Mouse (Mus musculus) CH12.LX (cell line): ENCODE results near the gene Ctnna3. TPM values are rescaled to one million over a fixed set of nuclear protein-coding genes. Genes with fewer than 3 reads are reported as not detected.

Experiments used
- DNase-seq: peaks from one replicate; pipeline ENCODE4 v3.0.0-alpha.2; 2013; ENCODE audit errors: extremely low read depth
- H3K27ac ChIP-seq: 2 replicates; pipeline ENCODE4 v1.5.1; 2012; ENCODE audit warnings: low read depth, mild to moderate bottlenecking, control low read depth, moderate library complexity; ENCODE audit not compliant: insufficient read depth
- H3K27me3 ChIP-seq: replicated peaks from 2 replicates; pipeline ENCODE3; 2012; ENCODE audit warnings: inconsistent platforms
- H3K36me3 ChIP-seq, 2 experiments: replicated peaks in 1 of 2; 2 replicates each; pipeline versions ENCODE3 to v1.6.1; 2012; ENCODE audit warnings: inconsistent platforms in 1 of 2, low read length in 1 of 2, mild to moderate bottlenecking in 1 of 2, mixed read lengths in 1 of 2, moderate library complexity in 1 of 2; ENCODE audit not compliant: control insufficient read depth in 1 of 2, insufficient read depth in 1 of 2
- H3K4me1 ChIP-seq, 2 experiments: 2 replicates each; pipeline ENCODE4 v1.6.1; 2012; ENCODE audit warnings: inconsistent platforms in 1 of 2, moderate library complexity in 1 of 2; ENCODE audit not compliant: insufficient read depth in 2 of 2, control insufficient read depth in 1 of 2
- H3K4me2 ChIP-seq: 2 replicates; pipeline ENCODE4 v1.6.1; 2012; ENCODE audit warnings: low read depth, mild to moderate bottlenecking, control low read depth; ENCODE audit not compliant: poor library complexity, insufficient read depth, severe bottlenecking
- H3K4me3 ChIP-seq, 3 experiments: fragments of 150-350 bp in 1 of 3; sonication (generic) in 1 of 3; replicated peaks in 1 of 3; 2 replicates each; pipeline versions ENCODE3 to v1.5.1; 2011 to 2012; ENCODE audit warnings: low read depth in 2 of 3, low read length in 2 of 3, mild to moderate bottlenecking in 2 of 3, moderate library complexity in 2 of 3, control low read depth in 1 of 3, improper control_type of control experiment in 1 of 3, inconsistent platforms in 1 of 3, mixed read lengths in 1 of 3; ENCODE audit not compliant: poor library complexity in 1 of 3
- H3K79me2 ChIP-seq: replicated peaks from 2 replicates; pipeline ENCODE4 v1.6.1; 2012; ENCODE audit warnings: mild to moderate bottlenecking, moderate library complexity; ENCODE audit not compliant: control insufficient read depth, poor library complexity, insufficient read depth, severe bottlenecking; ENCODE audit errors: extremely low read depth
- H3K9ac ChIP-seq: 2 replicates; pipeline ENCODE4 v1.6.1; 2012; ENCODE audit warnings: low read depth, mild to moderate bottlenecking, control low read depth, moderate library complexity; ENCODE audit not compliant: insufficient read depth
- H3K9me3 ChIP-seq: replicated peaks from 2 replicates; pipeline ENCODE3; 2012; ENCODE audit warnings: low read length, inconsistent platforms, mixed read lengths
- BHLHE40 ChIP-seq: IDR thresholded peaks from 2 replicates; pipeline ENCODE4 v1.6.1; 2011; ENCODE audit warnings: mild to moderate bottlenecking, low read depth, low read length, improper control_type of control experiment
- CTCF ChIP-seq, 2 experiments: IDR thresholded peaks in 1 of 2; conservative IDR thresholded peaks in 1 of 2; 2 replicates each; pipeline ENCODE4 v1.5.1; 2011 to 2012; ENCODE audit warnings: low read depth in 2 of 2, low read length in 2 of 2, improper control_type of control experiment in 1 of 2, inconsistent platforms in 1 of 2, mild to moderate bottlenecking in 1 of 2, moderate library complexity in 1 of 2
- E2F4 ChIP-seq: IDR thresholded peaks from 2 replicates; pipeline ENCODE4 v1.6.1; 2011; ENCODE audit warnings: low read depth, low read length, improper control_type of control experiment; ENCODE audit not compliant: insufficient replicate concordance
- ELF1 ChIP-seq: IDR thresholded peaks from 2 replicates; pipeline ENCODE4 v1.6.1; 2014; ENCODE audit warnings: low read depth, mild to moderate bottlenecking, inconsistent platforms, low read length, improper control_type of control experiment
- EP300 ChIP-seq: IDR thresholded peaks from 2 replicates; pipeline ENCODE4 v1.6.1; 2011; ENCODE audit warnings: low read length, improper control_type of control experiment
- HCFC1 ChIP-seq: IDR thresholded peaks from 2 replicates; pipeline ENCODE4 v1.6.1; 2012; ENCODE audit warnings: low read depth, mild to moderate bottlenecking, inconsistent platforms, low read length, improper control_type of control experiment
- IRF4 ChIP-seq: IDR thresholded peaks from 2 replicates; pipeline ENCODE4 v1.6.1; 2014; ENCODE audit warnings: low read depth, mild to moderate bottlenecking, inconsistent platforms, low read length, improper control_type of control experiment
- JUND ChIP-seq: conservative IDR thresholded peaks from 2 replicates; pipeline ENCODE4 v1.6.1; 2011; ENCODE audit warnings: low read depth, low read length, improper control_type of control experiment
- MAX ChIP-seq: IDR thresholded peaks from 2 replicates; pipeline ENCODE4 v1.6.1; 2011; ENCODE audit warnings: low read length, improper control_type of control experiment
- MEF2A ChIP-seq: IDR thresholded peaks from 2 replicates; pipeline ENCODE4 v1.6.1; 2014; ENCODE audit warnings: low read depth, mild to moderate bottlenecking, inconsistent platforms, low read length, improper control_type of control experiment, borderline replicate concordance
- MXI1 ChIP-seq: IDR thresholded peaks from 2 replicates; pipeline ENCODE4 v1.6.1; 2011; ENCODE audit warnings: mild to moderate bottlenecking, low read depth, low read length, improper control_type of control experiment
- MYC ChIP-seq: IDR thresholded peaks from 2 replicates; pipeline ENCODE4 v1.6.1; 2011; ENCODE audit warnings: low read depth, mild to moderate bottlenecking, improper control_type of control experiment, low read length
- NRF1 ChIP-seq: IDR thresholded peaks from 2 replicates; pipeline ENCODE4 v1.6.1; 2014; ENCODE audit warnings: low read depth, mild to moderate bottlenecking, inconsistent platforms, low read length, improper control_type of control experiment, moderate library complexity
- PAX5 ChIP-seq: IDR thresholded peaks from 2 replicates; pipeline ENCODE4 v1.6.1; 2012; ENCODE audit warnings: low read length, inconsistent platforms, mixed read lengths
- POLR2AphosphoS2 ChIP-seq: IDR thresholded peaks from 2 replicates; pipeline ENCODE4 v1.6.1; 2011; ENCODE audit warnings: low read depth, low read length, improper control_type of control experiment
- RAD21 ChIP-seq: IDR thresholded peaks from 2 replicates; pipeline ENCODE4 v1.6.1; 2011; ENCODE audit warnings: low read depth, mild to moderate bottlenecking, low read length, improper control_type of control experiment, moderate library complexity
- SMC3 ChIP-seq: IDR thresholded peaks from 2 replicates; pipeline ENCODE4 v1.6.1; 2011; ENCODE audit warnings: low read depth, low read length, improper control_type of control experiment
- TBP ChIP-seq: conservative IDR thresholded peaks from 2 replicates; pipeline ENCODE4 v1.6.1; 2011; ENCODE audit warnings: low read depth, low read length, improper control_type of control experiment
- TCF12 ChIP-seq: IDR thresholded peaks from 2 replicates; pipeline ENCODE4 v1.6.1; 2014; ENCODE audit warnings: low read depth, mild to moderate bottlenecking, inconsistent platforms, low read length, improper control_type of control experiment
- UBTF ChIP-seq: IDR thresholded peaks from 2 replicates; pipeline ENCODE4 v1.6.1; 2012; ENCODE audit warnings: low read depth, mild to moderate bottlenecking, inconsistent platforms, low read length, improper control_type of control experiment, moderate library complexity
- ZC3H11A ChIP-seq: IDR thresholded peaks from 2 replicates; pipeline ENCODE4 v1.6.1; 2012; ENCODE audit warnings: low read depth, mild to moderate bottlenecking, inconsistent platforms, low read length, improper control_type of control experiment
- ZKSCAN1 ChIP-seq: IDR thresholded peaks from 2 replicates; pipeline ENCODE4 v1.6.1; 2012; ENCODE audit warnings: low read depth, inconsistent platforms, low read length, improper control_type of control experiment, borderline replicate concordance
- ZMIZ1 ChIP-seq: IDR thresholded peaks from 2 replicates; pipeline ENCODE4 v1.6.1; 2012; ENCODE audit warnings: low read depth, mild to moderate bottlenecking, inconsistent platforms, low read length, improper control_type of control experiment
- ZNF384 ChIP-seq: IDR thresholded peaks from 2 replicates; pipeline ENCODE4 v1.6.1; 2012; ENCODE audit warnings: low read depth, low read length, improper control_type of control experiment, inconsistent platforms
- dilution Hi-C: fragments of 300-500 bp; cut with MboI; formaldehyde crosslinking; loops from 2 replicates; pipeline ENCODE4 v1.14.3; 2020; ENCODE audit warnings: low sequenced_read_pairs; ENCODE audit not compliant: extremely low pct_unique_long_range_greater_than_20kb, extremely low pct_ligation_motif_present
- in situ Hi-C: fragments of 300-500 bp; cut with MboI; formaldehyde crosslinking; loops from 3 replicates; pipeline ENCODE4 v1.14.3; 2019; ENCODE audit warnings: low sequenced_read_pairs, low pct_ligation_motif_present, low pct_unique_long_range_greater_than_20kb, mixed read lengths
- polyA plus RNA-seq: library from polyadenylated mRNA; unstranded; fragments of >175 nt; gene quantifications from 2 replicates; pipeline ENCODE4 v1.2.1, GENCODE M21; 2012; ENCODE audit warnings: low read depth; ENCODE audit not compliant: insufficient read length
- total RNA-seq, 2 experiments: library from RNA; depleted of rRNA; stranded (reverse); fragments of 300-350 nt in 1 of 2; fragments of >200 nt in 1 of 2; gene quantifications; 2 replicates each; pipeline ENCODE4 v1.2.3; 2012 to 2014

Ctnna3 gene
- total and polyA plus RNA-seq, 3 experiments: 0.09 TPM; not detected in 2

DNA sequence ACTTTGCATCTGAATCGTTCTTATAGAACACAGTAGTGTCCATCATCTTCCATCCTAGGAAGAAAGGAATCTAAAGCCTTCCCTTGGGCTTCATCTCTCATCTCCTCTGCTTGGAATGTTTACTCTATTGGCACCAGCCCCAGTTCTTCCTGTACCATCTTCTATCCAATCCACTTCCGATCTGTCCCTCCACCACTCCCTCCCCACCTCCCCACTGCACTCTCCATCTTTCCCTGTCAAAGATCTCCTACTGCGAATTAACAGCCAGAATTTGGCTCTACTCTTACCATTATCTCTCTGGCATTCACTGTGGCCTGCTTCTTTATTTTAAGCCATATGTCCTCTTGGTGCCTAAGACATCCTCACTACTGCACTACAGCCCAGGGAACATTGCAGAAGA is 688.9 kb downstream of the Ctnna3 start:
- H3K27me3 ChIP-seq: no peaks in the 10 kb centered on the region

DNA sequence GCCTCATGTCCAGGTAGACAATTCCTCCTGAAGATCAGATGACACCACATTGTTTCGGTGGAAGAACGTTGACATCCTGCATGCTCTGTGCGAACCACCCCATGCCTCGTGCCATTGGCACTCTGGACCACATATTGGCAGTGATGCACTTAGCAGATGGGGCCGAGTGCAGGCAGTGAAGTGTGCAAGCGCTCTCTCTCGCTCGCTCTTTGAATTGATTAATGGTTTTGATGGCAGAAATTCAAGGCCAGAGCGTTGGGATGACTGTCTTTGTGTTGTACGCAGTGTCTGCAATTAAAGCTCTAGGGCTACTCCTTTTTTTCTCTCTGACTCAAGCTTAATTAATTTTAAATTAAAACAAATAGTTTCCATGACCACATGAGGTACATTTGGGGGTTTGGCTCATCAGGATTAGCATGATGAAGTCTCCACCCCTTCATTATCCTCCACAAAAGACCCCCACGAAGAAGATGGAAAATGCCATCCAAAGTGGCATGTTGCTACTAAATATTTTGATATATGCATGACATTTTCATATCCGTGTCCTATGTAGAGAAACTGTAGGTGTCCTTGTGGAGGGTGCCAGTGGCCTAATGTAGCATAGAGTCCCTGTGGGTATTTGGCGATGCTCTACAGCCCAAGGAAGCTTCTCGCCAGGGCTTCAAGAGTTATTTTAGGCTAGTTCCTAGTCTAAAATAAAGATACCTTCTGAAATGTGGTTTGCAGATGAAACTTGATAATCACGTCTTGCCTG is 700.7 kb downstream of the Ctnna3 start:
- Histone ChIP-seq H3K4me1 (no peaks in the 10 kb centered on the region), H3K79me2 (no peaks in the 10 kb centered on the region), H3K9ac (no peak overlapping the region), H3K36me3 (no peaks in the 10 kb centered on the region), H3K27me3 (no peaks in the 10 kb centered on the region), H3K9me3 (peaks cover 71% of the 10 kb centered on the region), H3K4me2 (no peak overlapping the region), H3K4me3 (no peak overlapping the region), H3K27ac (no peak overlapping the region)
- TF ChIP-seq BHLHE40: no peak
- no peak for TF ChIP-seq TCF12
- no peak for TF ChIP-seq ZNF384
- TF ChIP-seq EP300: no peak
- no peak for TF ChIP-seq MXI1
- TF ChIP-seq UBTF: no peak
- no peak for TF ChIP-seq RAD21
- no peak for TF ChIP-seq JUND
- no peak for TF ChIP-seq ZMIZ1
- TF ChIP-seq NRF1: no peak
- TF ChIP-seq IRF4: no peak
- DNase-seq: no peak
- in situ Hi-C loops (no loop called here), dilution Hi-C loops (no loop called here)

More for the DNA sequence above, 688.9 kb downstream of the Ctnna3 start:
- Histone ChIP-seq H3K27ac (no peak overlapping the region), H3K4me2 (no peak overlapping the region), H3K4me3 (no peak overlapping the region), H3K9ac (no peak overlapping the region), H3K36me3 (no peaks in the 10 kb centered on the region), H3K79me2 (no peaks in the 10 kb centered on the region), H3K9me3 (peaks cover 41% of the 10 kb centered on the region), H3K4me1 (no peaks in the 10 kb centered on the region)
- dilution Hi-C loops: no loop called here
- TF ChIP-seq IRF4 (no peak), ZNF384 (no peak), PAX5 (no peak), UBTF (no peak)
- in situ Hi-C loops: no loop called here
- no peak for DNase-seq

DNA sequence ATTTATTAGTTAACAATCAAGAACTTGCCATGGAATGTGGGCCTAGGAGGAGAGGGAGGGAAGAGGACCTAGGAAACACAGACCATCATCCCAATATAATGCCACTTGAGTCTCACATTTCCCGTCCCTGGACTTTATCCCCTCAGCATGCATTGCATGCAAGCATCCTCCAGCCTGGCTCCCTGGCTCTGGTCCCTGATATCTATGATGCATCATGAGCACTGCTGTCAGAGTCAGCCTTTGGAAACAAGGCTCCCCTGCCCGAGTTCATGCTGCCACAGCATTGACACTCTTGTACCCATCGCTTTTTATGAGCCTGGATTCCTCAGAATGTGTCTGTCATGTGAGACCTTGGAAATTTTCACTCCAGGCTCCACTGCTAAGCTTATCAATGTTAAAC is 703.6 kb downstream of the Ctnna3 start:
- dilution Hi-C loops: no loop called here
- no peak overlapping the region for H3K27ac ChIP-seq
- H3K4me2 ChIP-seq: no peak overlapping the region
- peaks cover 79% of the 10 kb centered on the region for H3K9me3 ChIP-seq
- TF ChIP-seq NRF1 (no peak), HCFC1 (no peak), ZMIZ1 (no peak), ZKSCAN1 (no peak), MEF2A (no peak), MYC (no peak), EP300 (no peak), TCF12 (no peak), ELF1 (no peak), IRF4 (no peak), SMC3 (no peak), ZC3H11A (no peak), MAX (no peak), E2F4 (no peak), POLR2AphosphoS2 (no peak), TBP (no peak), CTCF (conservative IDR thresholded peaks at IDR 0.05 in 1 of 2, IDR thresholded peaks at IDR 0.05 in 1 of 2; ENCODE audit: low read depth in 2 of 2, low read length in 2 of 2) (no peak), RAD21 (no peak)
- TF ChIP-seq, all 38 proteins: peak for 0
- in situ Hi-C loops: no loop called here
- no peak overlapping the region for H3K9ac ChIP-seq
- no peaks in the 10 kb centered on the region for H3K27me3 ChIP-seq
- H3K79me2 ChIP-seq: no peaks in the 10 kb centered on the region
- no peaks in the 10 kb centered on the region for H3K4me1 ChIP-seq
- no peak overlapping the region for H3K4me3 ChIP-seq
- H3K36me3 ChIP-seq: no peaks in the 10 kb centered on the region
- no peak for DNase-seq
